Mouse (Mus musculus) hindbrain, embryonic 11.5 days (tissue): ENCODE measurements around the gene Obsl1. TPM values are rescaled to one million over a fixed set of nuclear protein-coding genes. Genes with fewer than 3 reads are reported as not detected.

Source experiments
- ATAC-seq: fragments of 200-750 bp; cut with Nextera tagmentation; 2 replicates; pipeline ENCODE4 v1.8.0; 2017; ENCODE audit warnings: mild to moderate bottlenecking, moderate TSS enrichment, moderate library complexity; ENCODE audit not compliant: low FRiP score
- DNase-seq: peaks from one replicate; pipeline ENCODE4 v3.0.0-alpha.2; 2015; ENCODE audit warnings: low spot score
- H3K27ac ChIP-seq: fragments of 300-500 bp; sonication (generic); 2 replicates; pipeline ENCODE4 v1.5.1; 2014; ENCODE audit warnings: mild to moderate bottlenecking, low read depth, low read length
- H3K27me3 ChIP-seq: fragments of 300-500 bp; sonication (generic); 2 replicates; pipeline ENCODE4 v1.6.1; 2014; ENCODE audit warnings: mild to moderate bottlenecking, low read length, moderate library complexity, mixed read lengths; ENCODE audit not compliant: control insufficient read depth, insufficient read depth
- H3K36me3 ChIP-seq: fragments of 300-500 bp; sonication (generic); 2 replicates; pipeline ENCODE4 v1.6.1; 2014; ENCODE audit warnings: mild to moderate bottlenecking, low read length, moderate library complexity, mixed read lengths; ENCODE audit not compliant: control insufficient read depth, insufficient read depth
- H3K4me1 ChIP-seq: fragments of 300-500 bp; sonication (generic); replicated peaks from 2 replicates; pipeline ENCODE4 v1.6.1; 2014; ENCODE audit warnings: low read length, mixed read lengths; ENCODE audit not compliant: control insufficient read depth, insufficient read depth
- H3K4me2 ChIP-seq: fragments of 300-500 bp; sonication (generic); replicated peaks from 2 replicates; pipeline ENCODE4 v1.6.1; 2014; ENCODE audit warnings: mild to moderate bottlenecking, low read depth, low read length
- H3K4me3 ChIP-seq: fragments of 300-500 bp; sonication (generic); 2 replicates; pipeline ENCODE4 v1.5.1; 2014; ENCODE audit warnings: low read depth, low read length
- H3K9ac ChIP-seq: fragments of 300-500 bp; sonication (generic); 2 replicates; pipeline ENCODE4 v1.6.1; 2014; ENCODE audit warnings: low read depth, low read length
- H3K9me3 ChIP-seq: fragments of 300-500 bp; sonication (generic); 2 replicates; pipeline ENCODE4 v1.6.1; 2016; ENCODE audit warnings: low read length; ENCODE audit not compliant: control insufficient read depth
- WGBS: fragments of 180-500 bp; shearing (Covaris S2); extraction: QIAGEN DNeasy Blood & Tissue Kit; methylation state at CpG from one replicate; pipeline ENCODE4 v1.1.7; 2014; 5-methylcytosine and 5-hydroxymethylcytosine counted together
- polyA plus RNA-seq: library from polyadenylated mRNA; unstranded; fragments of >200 nt; fragmentation: Nextera tagmentation; extraction: Ambion mirVana; gene quantifications from 2 replicates; pipeline ENCODE4 v1.2.1, GENCODE M21; 2014

Gene Obsl1
- polyA plus RNA-seq, 1 experiment from 2014 or later = 34.0 TPM

GRCm38 (mm10) chr1:75457710-75458024 lies 48.6 kb downstream of the Obsl1 start:
- no peak for DNase-seq
- peak; percentile 61 for ATAC-seq
- H3K27ac ChIP-seq = peak overlapping the region; percentile 60
- H3K27me3 ChIP-seq = peaks cover 6% of the 10 kb centered on the region
- H3K36me3 ChIP-seq = no peaks in the 10 kb centered on the region
- H3K4me1 ChIP-seq = peaks cover 9% of the 10 kb centered on the region
- peak overlapping the region; percentile 52; the same call in 1 of the 2 replicates for H3K9ac ChIP-seq
- no peak overlapping the region for H3K4me3 ChIP-seq
- 5% methylated on average over 9 of the region's 10 CpGs for WGBS
- peak overlapping the region; percentile 14 for H3K4me2 ChIP-seq
- H3K9me3 ChIP-seq = no peaks in the 10 kb centered on the region

DNA sequence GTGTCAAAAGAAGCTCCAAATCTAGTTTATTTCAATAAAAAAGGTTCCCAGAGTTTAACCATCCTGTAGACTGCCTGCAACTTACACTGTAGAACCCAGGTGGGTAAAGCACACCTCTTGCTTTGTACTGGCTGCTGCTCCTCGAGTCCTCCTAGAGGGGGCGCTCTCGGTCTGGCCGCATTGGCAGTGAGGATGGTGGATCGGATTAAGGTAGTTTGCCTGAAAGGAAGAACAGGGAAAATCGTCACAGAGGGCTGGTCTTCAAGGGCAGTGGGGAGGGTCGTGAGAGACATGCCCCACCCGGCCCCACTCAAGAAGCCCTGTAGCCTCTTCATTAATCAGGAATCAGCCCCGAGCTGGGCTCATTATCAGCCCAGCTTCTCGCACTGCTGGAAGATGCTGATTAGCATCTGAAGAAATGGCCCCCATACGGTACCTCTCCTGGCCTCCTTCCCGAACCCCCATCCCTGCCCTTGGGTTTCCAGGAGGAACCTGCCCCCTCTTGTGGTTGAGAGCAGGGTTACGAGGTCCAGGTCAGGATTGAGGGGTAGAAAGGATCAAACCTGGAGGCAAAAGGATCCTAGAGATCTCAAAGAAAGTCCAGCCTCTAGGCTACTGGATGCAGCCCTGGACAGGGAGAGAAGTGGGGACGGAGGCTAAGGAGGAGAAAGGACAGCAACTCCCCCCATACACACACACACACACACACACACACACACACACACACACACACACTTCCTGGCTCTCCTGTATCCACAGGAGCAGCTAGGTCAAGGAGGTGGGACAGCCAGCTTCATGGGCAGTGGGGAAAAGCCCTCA lies 49.3 kb downstream of the Obsl1 start:
- Histone ChIP-seq H3K4me1 (peaks cover 9% of the 10 kb centered on the region), H3K27ac (peak overlapping the region; percentile 60), H3K9me3 (no peaks in the 10 kb centered on the region), H3K27me3 (peaks cover 6% of the 10 kb centered on the region), H3K9ac (no peak overlapping the region), H3K4me3 (no peak overlapping the region), H3K4me2 (no peak overlapping the region), H3K36me3 (no peaks in the 10 kb centered on the region)
- DNase-seq (peak; percentile 53), ATAC-seq (no peak)
- WGBS = 8% methylated on average over 14 of the region's 14 CpGs

GRCm38 (mm10) chr1:75455948-75456347 lies 50.3 kb downstream of the Obsl1 start:
- ATAC-seq = peak; percentile 72
- peaks cover 10% of the 10 kb centered on the region for H3K4me1 ChIP-seq
- H3K9me3 ChIP-seq = no peaks in the 10 kb centered on the region
- peak; percentile 35 for DNase-seq
- H3K4me2 ChIP-seq = no peak overlapping the region
- H3K36me3 ChIP-seq = no peaks in the 10 kb centered on the region
- no peak overlapping the region for H3K9ac ChIP-seq
- H3K27ac ChIP-seq = peak overlapping the region; percentile 49; the same call in 1 of the 2 replicates
- WGBS = 19% methylated on average over 5 of the region's 5 CpGs
- H3K27me3 ChIP-seq = peaks cover 16% of the 10 kb centered on the region
- no peak overlapping the region for H3K4me3 ChIP-seq

GRCm38 (mm10) chr1:75455433-75455832 lies 50.8 kb downstream of the Obsl1 start:
- H3K4me2 ChIP-seq = no peak overlapping the region
- peaks cover 15% of the 10 kb centered on the region for H3K4me1 ChIP-seq
- no peak overlapping the region for H3K9ac ChIP-seq
- H3K9me3 ChIP-seq = no peaks in the 10 kb centered on the region
- peaks cover under 1% of the 10 kb centered on the region; the same call in 1 of the 2 replicates for H3K36me3 ChIP-seq
- H3K27ac ChIP-seq = peak overlapping the region; percentile 49; the same call in 1 of the 2 replicates
- H3K4me3 ChIP-seq = no peak overlapping the region
- 77% methylated on average over 3 of the region's 3 CpGs for WGBS
- no peak for ATAC-seq
- peaks cover 21% of the 10 kb centered on the region for H3K27me3 ChIP-seq
- no peak for DNase-seq

- ATAC-seq = no peak
- peak overlapping the region; percentile 27 for H3K4me2 ChIP-seq
- H3K4me3 ChIP-seq = peak overlapping the region; percentile 34; the same call in 1 of the 2 replicates
- H3K27ac ChIP-seq = no peak overlapping the region
- 68% methylated on average over 4 of the region's 5 CpGs for WGBS
- H3K9me3 ChIP-seq = no peaks in the 10 kb centered on the region
- no peak overlapping the region for H3K9ac ChIP-seq
- peaks cover 34% of the 10 kb centered on the region for H3K4me1 ChIP-seq
- DNase-seq = no peak
- H3K36me3 ChIP-seq = peaks cover 2% of the 10 kb centered on the region; the same call in 1 of the 2 replicates
- peaks cover 37% of the 10 kb centered on the region for H3K27me3 ChIP-seq
These were observed 54.4 kb downstream of the Obsl1 start for GRCm38 (mm10) chr1:75451900-75452299.

- ATAC-seq (no peak), DNase-seq (peak; percentile 62)
- Histone ChIP-seq H3K4me3 (peak within 1 kb of the TSS; percentile 34), H3K9ac (peak within 1 kb of the TSS; percentile 55), H3K27ac (peak within 1 kb of the TSS; percentile 60), H3K36me3 (peaks cover 2% of the 10 kb centered on the region; the same call in 1 of the 2 replicates), H3K9me3 (no peaks in the 10 kb centered on the region), H3K4me2 (peak within 1 kb of the TSS; percentile 71), H3K4me1 (peaks cover 44% of the 10 kb centered on the region), H3K27me3 (peaks cover 34% of the 10 kb centered on the region)
- 1% methylated on average over 35 of the region's 35 CpGs for WGBS
These were observed 55.8 kb downstream of the Obsl1 start, which contains the start of gene Asic4 for GRCm38 (mm10) chr1:75450314-75451005. Gene Asic4, plus strand, starts transcription at chr1:75450436.

DNA sequence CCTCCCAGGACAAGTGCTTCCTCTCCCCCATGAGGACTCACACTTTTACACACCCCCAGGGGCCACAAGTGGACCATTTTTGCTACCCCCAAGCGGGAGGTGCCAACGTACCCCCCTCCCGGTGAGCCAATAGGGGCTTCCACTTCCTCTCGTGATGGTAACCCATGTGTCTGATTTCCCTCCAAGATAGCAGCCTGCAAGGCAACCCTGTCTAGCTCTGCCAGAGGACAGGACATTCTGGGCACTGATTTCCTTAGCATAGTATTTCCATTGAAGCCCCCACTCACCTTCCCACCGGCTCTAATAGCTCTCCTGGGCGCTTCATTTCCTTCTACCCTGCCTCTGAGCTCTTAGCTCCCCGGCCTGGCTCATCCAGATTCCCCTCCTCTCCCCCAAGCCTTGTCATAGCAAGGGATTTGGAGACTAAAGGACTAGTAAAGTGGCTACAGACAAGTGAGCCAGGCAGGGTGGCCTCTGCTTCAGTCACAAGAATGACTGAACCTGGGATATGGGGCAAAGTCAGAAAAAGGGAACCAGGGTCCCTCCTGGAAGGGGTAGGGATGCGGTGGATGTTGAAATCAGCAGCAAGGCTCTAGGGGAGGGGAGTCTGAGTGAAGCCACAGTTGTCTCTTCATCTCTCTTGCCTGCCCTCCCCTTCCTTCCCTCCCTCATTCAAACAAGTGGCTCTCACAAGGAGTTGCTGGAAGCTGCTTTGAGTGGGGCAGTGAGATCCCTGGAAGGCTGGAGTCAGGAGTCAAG lies 56.7 kb downstream of the Obsl1 start:
- 0% methylated on average over 8 of the region's 8 CpGs for WGBS
- Histone ChIP-seq H3K27me3 (peaks cover 34% of the 10 kb centered on the region), H3K4me2 (peak overlapping the region; percentile 71), H3K9me3 (no peaks in the 10 kb centered on the region), H3K4me3 (peak overlapping the region; percentile 34; the same call in 1 of the 2 replicates), H3K4me1 (peaks cover 43% of the 10 kb centered on the region), H3K36me3 (peaks cover 2% of the 10 kb centered on the region; the same call in 1 of the 2 replicates), H3K27ac (peak overlapping the region; percentile 60), H3K9ac (peak overlapping the region; percentile 55)
- DNase-seq = peak; percentile 38
- no peak for ATAC-seq

DNA sequence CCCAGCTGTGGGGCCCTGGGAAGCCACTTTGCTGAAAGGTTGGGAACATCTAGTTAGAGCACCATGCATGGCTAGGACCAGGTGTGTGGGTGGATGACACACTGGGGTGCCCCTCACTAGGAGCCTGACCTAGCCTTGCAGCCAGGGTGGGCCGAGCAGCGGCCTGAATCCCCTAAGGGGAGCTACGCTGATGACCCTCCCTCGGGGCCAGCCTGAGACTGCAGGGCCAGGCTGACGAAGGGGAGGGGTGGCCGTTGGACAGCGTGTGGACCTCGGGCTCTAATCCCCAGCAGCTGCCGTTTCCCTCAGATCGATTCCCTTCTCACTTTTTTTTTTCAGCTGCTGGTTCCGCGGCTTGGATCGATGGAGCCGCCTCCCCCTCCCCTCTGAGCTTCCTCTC lies 57.3 kb downstream of the Obsl1 start:
- Histone ChIP-seq H3K27me3 (peaks cover 34% of the 10 kb centered on the region), H3K27ac (peak overlapping the region; percentile 54), H3K4me1 (peaks cover 46% of the 10 kb centered on the region), H3K9ac (peak overlapping the region; percentile 40; the same call in 1 of the 2 replicates), H3K4me2 (peak overlapping the region; percentile 23), H3K36me3 (peaks cover 2% of the 10 kb centered on the region; the same call in 1 of the 2 replicates), H3K9me3 (no peaks in the 10 kb centered on the region), H3K4me3 (no peak overlapping the region)
- peak; percentile 46 for DNase-seq
- ATAC-seq = no peak
- WGBS = 2% methylated on average over 13 of the region's 14 CpGs
